Mouse (Mus musculus): ENCODE measurements at regions not wholly inside any gene's neighbourhood (a gene's known extent, or its start where the extent isn't known, plus 50 kb on each side); places are given as distances from the start of the nearest gene placed in this dataset.

DNA sequence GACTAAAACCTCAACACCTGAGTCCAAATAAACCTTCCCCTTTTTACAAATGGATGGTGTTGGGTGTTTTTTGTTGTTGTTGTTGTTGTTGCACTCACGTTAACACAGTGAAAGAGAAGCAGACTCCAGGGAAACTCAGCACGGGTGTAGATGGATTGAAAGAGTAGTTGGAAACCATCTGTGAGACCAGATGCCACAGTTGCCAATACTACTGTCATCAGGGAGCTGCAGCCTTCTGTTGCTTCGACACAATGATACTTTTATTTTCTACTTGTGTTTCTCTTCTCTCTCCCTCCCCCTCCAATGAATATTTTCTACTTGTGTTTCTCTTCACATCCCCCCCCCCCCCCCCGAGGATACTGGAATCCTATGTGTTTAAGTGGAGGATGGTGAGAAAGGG lies 382.7 kb downstream of the Fam84a start:
- DNase-seq, result no peak
- no peaks in the 10 kb centered on the region for H3K4me1 ChIP-seq (ENCODE audit: control insufficient read depth, insufficient read depth, low read length)
- WGBS, result 72% methylated on average over 4 of the region's 4 CpGs
- H3K27ac ChIP-seq, result no peak overlapping the region
- TF ChIP-seq CTCF (IDR thresholded peaks at IDR 0.05) (no peak), EP300 (IDR thresholded peaks at IDR 0.05; ENCODE audit: insufficient read depth, low read depth, low read length) (no peak), POLR2A (IDR thresholded peaks at IDR 0.05; ENCODE audit: insufficient read depth, low read depth, low read length) (no peak)
- H3K79me2 ChIP-seq (replicated peaks; ENCODE audit: control insufficient read depth, insufficient read depth, low read length), result no peaks in the 10 kb centered on the region
- intact Hi-C loops (cut with DNase I), result no loop called here
- no peaks in the 10 kb centered on the region for H3K27me3 ChIP-seq (ENCODE audit: control insufficient read depth, insufficient read depth, low read length)
- no peak overlapping the region for H3K9ac ChIP-seq (ENCODE audit: low read depth, low read length)
- H3K36me3 ChIP-seq (ENCODE audit: control insufficient read depth, insufficient read depth, low read length), result no peaks in the 10 kb centered on the region
- no peak overlapping the region for H3K4me3 ChIP-seq

DNA sequence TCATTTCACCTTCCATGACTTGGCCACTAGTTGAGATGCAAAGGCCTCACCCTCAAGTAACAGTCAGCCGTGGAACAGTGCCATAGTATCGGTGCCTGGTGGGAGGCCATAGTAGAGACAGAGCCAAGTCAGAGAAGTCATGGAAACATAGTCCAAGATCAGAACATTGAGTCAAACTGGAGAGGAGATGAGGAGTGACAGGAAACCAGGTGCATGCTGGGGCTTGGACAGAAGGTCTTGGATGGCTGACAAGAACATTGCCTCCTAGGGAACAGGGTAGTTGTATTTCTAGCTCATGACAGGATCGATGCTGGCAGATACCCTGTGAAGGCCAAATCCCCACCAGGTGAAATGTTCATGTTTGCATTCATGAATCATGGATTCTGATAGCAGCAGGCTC lies 385.4 kb downstream of the Fam84a start:
- TF ChIP-seq POLR2A (IDR thresholded peaks at IDR 0.05; ENCODE audit: insufficient read depth, low read depth, low read length) (no peak), CTCF (IDR thresholded peaks at IDR 0.05) (no peak), EP300 (IDR thresholded peaks at IDR 0.05; ENCODE audit: insufficient read depth, low read depth, low read length) (no peak)
- Histone ChIP-seq H3K4me3 (no peak overlapping the region), H3K27me3 (ENCODE audit: control insufficient read depth, insufficient read depth, low read length) (no peaks in the 10 kb centered on the region), H3K4me1 (ENCODE audit: control insufficient read depth, insufficient read depth, low read length) (no peaks in the 10 kb centered on the region), H3K9ac (ENCODE audit: low read depth, low read length) (no peak overlapping the region), H3K36me3 (ENCODE audit: control insufficient read depth, insufficient read depth, low read length) (no peaks in the 10 kb centered on the region), H3K79me2 (replicated peaks; ENCODE audit: control insufficient read depth, insufficient read depth, low read length) (no peaks in the 10 kb centered on the region), H3K27ac (no peak overlapping the region)
- intact Hi-C loops (cut with DNase I), result no loop called here
- DNase-seq, result no peak
- 75% methylated on average over 3 of the region's 3 CpGs for WGBS

DNA sequence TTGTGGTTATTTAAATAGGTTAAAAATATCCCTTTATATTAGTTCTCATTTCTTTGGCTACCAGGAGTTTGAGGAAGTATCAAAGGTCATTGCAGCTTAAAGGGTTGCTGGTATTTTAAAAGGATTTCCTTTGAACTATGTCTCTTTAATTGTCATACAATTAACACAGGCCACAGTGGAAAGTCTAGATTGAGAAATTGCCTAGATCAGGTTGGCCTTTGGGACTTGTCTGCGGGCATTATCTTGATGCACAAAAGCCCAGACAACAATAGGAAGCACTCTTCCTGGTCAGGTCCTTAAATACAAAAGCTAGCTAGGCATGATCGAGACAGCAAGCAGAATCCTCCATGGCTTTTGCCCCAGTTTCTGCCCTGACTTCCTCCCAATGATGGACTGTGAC lies 398.0 kb downstream of the Fam84a start:
- intact Hi-C loops (cut with DNase I), result no loop called here
- Histone ChIP-seq H3K9ac (ENCODE audit: low read depth, low read length) (no peak overlapping the region), H3K27me3 (ENCODE audit: control insufficient read depth, insufficient read depth, low read length) (no peaks in the 10 kb centered on the region), H3K4me1 (ENCODE audit: control insufficient read depth, insufficient read depth, low read length) (no peaks in the 10 kb centered on the region), H3K79me2 (replicated peaks; ENCODE audit: control insufficient read depth, insufficient read depth, low read length) (no peaks in the 10 kb centered on the region), H3K4me3 (no peak overlapping the region), H3K27ac (no peak overlapping the region), H3K36me3 (ENCODE audit: control insufficient read depth, insufficient read depth, low read length) (no peaks in the 10 kb centered on the region)
- WGBS, result 36% methylated on average over 2 of the region's 2 CpGs
- no peak for TF ChIP-seq EP300 (IDR thresholded peaks at IDR 0.05; ENCODE audit: insufficient read depth, low read depth, low read length)
- TF ChIP-seq CTCF (IDR thresholded peaks at IDR 0.05), result no peak
- no peak for TF ChIP-seq POLR2A (IDR thresholded peaks at IDR 0.05; ENCODE audit: insufficient read depth, low read depth, low read length)
- DNase-seq, result no peak

DNA sequence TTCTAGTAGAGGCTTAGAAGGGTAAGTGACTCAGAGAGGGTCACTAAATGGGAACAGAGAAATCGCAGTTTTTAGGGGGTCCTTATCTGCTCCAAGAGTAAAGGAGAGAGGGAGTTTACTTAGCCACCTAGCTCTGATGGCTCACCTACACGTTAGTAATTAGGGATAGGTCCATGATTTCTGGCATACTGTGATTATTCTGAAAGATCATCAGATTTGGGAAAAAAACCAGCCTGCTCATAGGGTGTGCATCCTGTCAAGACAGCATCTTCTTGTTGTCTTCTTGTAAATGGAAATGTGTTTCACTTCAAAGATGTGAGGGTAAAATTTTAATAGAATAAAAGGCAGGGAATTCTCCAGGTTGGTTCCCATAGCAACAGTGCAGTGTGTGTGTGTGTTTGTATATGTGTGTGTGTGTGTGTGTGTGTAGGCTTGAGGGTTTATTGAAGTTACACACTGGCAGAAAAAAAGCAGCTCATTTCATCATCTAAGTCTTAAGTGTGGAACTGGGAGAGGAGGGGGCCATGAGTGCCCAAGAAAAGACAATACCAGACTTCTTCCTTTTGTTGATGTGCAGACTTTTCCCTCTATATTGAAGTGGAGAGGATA lies 407.4 kb downstream of the Fam84a start:
- Histone ChIP-seq H3K4me1 (ENCODE audit: control insufficient read depth, insufficient read depth, low read length) (no peaks in the 10 kb centered on the region), H3K9ac (ENCODE audit: low read depth, low read length) (no peak overlapping the region), H3K27me3 (ENCODE audit: control insufficient read depth, insufficient read depth, low read length) (no peaks in the 10 kb centered on the region), H3K27ac (no peak overlapping the region), H3K79me2 (replicated peaks; ENCODE audit: control insufficient read depth, insufficient read depth, low read length) (no peaks in the 10 kb centered on the region), H3K36me3 (ENCODE audit: control insufficient read depth, insufficient read depth, low read length) (no peaks in the 10 kb centered on the region), H3K4me3 (no peak overlapping the region)
- TF ChIP-seq POLR2A (IDR thresholded peaks at IDR 0.05; ENCODE audit: insufficient read depth, low read depth, low read length) (no peak), CTCF (IDR thresholded peaks at IDR 0.05) (no peak), EP300 (IDR thresholded peaks at IDR 0.05; ENCODE audit: insufficient read depth, low read depth, low read length) (no peak)
- DNase-seq, result no peak
- intact Hi-C loops (cut with DNase I), result no loop called here
- 56% methylated on average over 2 of the region's 2 CpGs for WGBS

DNA sequence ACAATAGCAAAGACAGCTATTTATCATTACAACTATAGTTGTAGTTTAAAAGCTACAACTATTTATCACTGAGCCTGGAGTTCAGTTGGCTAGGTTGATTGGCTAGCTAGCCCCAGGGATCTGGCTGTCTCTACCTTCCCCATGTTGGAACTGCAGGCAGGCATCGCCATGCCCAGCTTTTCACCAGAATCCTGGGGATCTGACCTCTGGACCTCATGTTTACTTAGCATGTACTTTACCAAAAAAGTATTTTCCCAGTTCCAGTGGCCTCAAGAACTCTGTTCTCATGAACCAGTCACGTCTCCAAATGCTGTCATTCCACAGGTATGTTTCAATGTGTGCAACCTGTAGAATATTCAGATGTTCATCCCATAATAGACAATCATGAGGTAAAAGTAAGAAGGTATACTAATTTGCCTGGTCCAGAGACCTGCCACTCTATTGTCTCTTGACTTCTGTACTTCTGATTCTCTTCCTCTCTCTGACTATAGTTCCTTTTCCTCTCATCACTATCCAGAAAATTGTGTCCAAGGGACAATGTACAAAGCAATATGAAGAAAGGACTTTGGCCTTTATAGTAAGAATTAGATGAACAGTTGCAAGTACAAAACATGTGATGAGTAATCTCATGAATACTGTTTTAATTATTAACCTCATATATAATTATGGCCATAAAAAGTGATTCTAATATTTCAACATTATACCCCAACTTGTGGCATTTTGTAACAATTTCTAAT lies 421.8 kb downstream of the Fam84a start:
- Histone ChIP-seq H3K9ac (ENCODE audit: low read depth, low read length) (no peak overlapping the region), H3K27me3 (ENCODE audit: control insufficient read depth, insufficient read depth, low read length) (no peaks in the 10 kb centered on the region), H3K4me3 (no peak overlapping the region), H3K4me1 (ENCODE audit: control insufficient read depth, insufficient read depth, low read length) (no peaks in the 10 kb centered on the region), H3K36me3 (ENCODE audit: control insufficient read depth, insufficient read depth, low read length) (no peaks in the 10 kb centered on the region), H3K79me2 (replicated peaks; ENCODE audit: control insufficient read depth, insufficient read depth, low read length) (no peaks in the 10 kb centered on the region), H3K27ac (no peak overlapping the region)
- intact Hi-C loops (cut with DNase I), result no loop called here
- DNase-seq, result no peak
- no peak for TF ChIP-seq POLR2A (IDR thresholded peaks at IDR 0.05; ENCODE audit: insufficient read depth, low read depth, low read length)
- no peak for TF ChIP-seq CTCF (IDR thresholded peaks at IDR 0.05)
- no peak for TF ChIP-seq EP300 (IDR thresholded peaks at IDR 0.05; ENCODE audit: insufficient read depth, low read depth, low read length)
- 64% methylated on average over 2 of the region's 2 CpGs for WGBS

DNA sequence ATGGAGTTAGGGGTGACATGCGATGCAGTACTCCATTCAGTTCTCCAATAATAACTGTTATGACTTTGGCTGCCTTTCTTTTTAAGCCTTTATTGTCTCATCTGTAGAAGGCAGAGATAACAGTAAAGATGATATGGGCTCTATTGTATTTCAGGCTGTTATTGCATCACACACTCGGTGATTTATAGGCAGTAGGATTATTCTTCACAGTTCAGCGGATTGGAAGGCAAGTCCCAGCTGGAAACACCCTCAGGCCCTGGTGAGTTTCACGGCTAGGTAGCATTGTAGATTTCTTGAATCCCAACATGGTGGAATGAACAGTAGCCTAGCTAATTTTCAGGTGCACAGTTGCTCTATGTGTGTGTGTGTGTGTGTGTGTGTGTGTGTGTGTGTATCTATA lies 422.9 kb downstream of the Fam84a start:
- intact Hi-C loops (cut with DNase I), result no loop called here
- Histone ChIP-seq H3K9ac (ENCODE audit: low read depth, low read length) (no peak overlapping the region), H3K27me3 (ENCODE audit: control insufficient read depth, insufficient read depth, low read length) (no peaks in the 10 kb centered on the region), H3K4me3 (no peak overlapping the region), H3K27ac (no peak overlapping the region), H3K79me2 (replicated peaks; ENCODE audit: control insufficient read depth, insufficient read depth, low read length) (no peaks in the 10 kb centered on the region), H3K4me1 (ENCODE audit: control insufficient read depth, insufficient read depth, low read length) (no peaks in the 10 kb centered on the region), H3K36me3 (ENCODE audit: control insufficient read depth, insufficient read depth, low read length) (no peaks in the 10 kb centered on the region)
- TF ChIP-seq EP300 (IDR thresholded peaks at IDR 0.05; ENCODE audit: insufficient read depth, low read depth, low read length) (no peak), POLR2A (IDR thresholded peaks at IDR 0.05; ENCODE audit: insufficient read depth, low read depth, low read length) (no peak), CTCF (IDR thresholded peaks at IDR 0.05) (no peak)
- 76% methylated on average over 4 of the region's 4 CpGs for whole genome bisulfite sequencing
- no peak for DNase-seq

All from heart, adult 2 months (tissue).